Mouse (Mus musculus) kidney, embryonic 15.5 days (tissue): Measurements from ENCODE around the gene Gxylt1. TPM values are rescaled to one million over a fixed set of nuclear protein-coding genes. Genes with fewer than 3 reads are reported as not detected.

ENCODE experiments used
- ATAC-seq: fragments of 200-750 bp; cut with Nextera tagmentation; replicated peaks from 2 replicates; pipeline ENCODE4 v1.8.0; 2017; ENCODE audit warnings: moderate TSS enrichment; ENCODE audit not compliant: low FRiP score
- H3K27ac ChIP-seq: fragments of 300-500 bp; sonication (generic); 2 replicates; pipeline ENCODE4 v1.5.1; 2015; ENCODE audit warnings: mild to moderate bottlenecking, inconsistent platforms
- H3K27me3 ChIP-seq: fragments of 300-500 bp; sonication (generic); 2 replicates; pipeline ENCODE4 v1.6.1; 2015; ENCODE audit warnings: inconsistent platforms
- H3K36me3 ChIP-seq: fragments of 300-500 bp; sonication (generic); 2 replicates; pipeline ENCODE4 v1.6.1; 2015; ENCODE audit warnings: inconsistent platforms
- H3K4me1 ChIP-seq: fragments of 300-500 bp; sonication (generic); 2 replicates; pipeline ENCODE4 v1.6.1; 2015; ENCODE audit warnings: inconsistent platforms
- H3K4me2 ChIP-seq: fragments of 300-500 bp; sonication (generic); 2 replicates; pipeline ENCODE4 v1.6.1; 2015; ENCODE audit warnings: moderate library complexity, mild to moderate bottlenecking, inconsistent platforms
- H3K4me3 ChIP-seq: fragments of 300-500 bp; sonication (generic); replicated peaks from 2 replicates; pipeline ENCODE4 v1.5.1; 2015; ENCODE audit warnings: mild to moderate bottlenecking, inconsistent platforms
- H3K9ac ChIP-seq: fragments of 300-500 bp; sonication (generic); 2 replicates; pipeline ENCODE4 v1.6.1; 2015; ENCODE audit warnings: mild to moderate bottlenecking, inconsistent platforms
- H3K9me3 ChIP-seq: fragments of 300-500 bp; sonication (generic); replicated peaks from 2 replicates; pipeline ENCODE4 v1.6.1; 2016; ENCODE audit warnings: inconsistent platforms
- WGBS: fragments of 180-500 bp; shearing (Covaris S2); methylation state at CpG from one replicate; pipeline ENCODE4 v1.1.7; 2015; ENCODE audit warnings: mixed read lengths; 5-methylcytosine and 5-hydroxymethylcytosine counted together
- polyA plus RNA-seq: library from polyadenylated mRNA; unstranded; fragments of >200 nt; fragmentation: Nextera tagmentation; extraction: Ambion mirVana; gene quantifications from 2 replicates; pipeline ENCODE4 v1.2.1, GENCODE M21; 2015

Gxylt1 gene
- polyA plus RNA-seq, 1 experiment from 2014 or later = 15.9 TPM

DNA sequence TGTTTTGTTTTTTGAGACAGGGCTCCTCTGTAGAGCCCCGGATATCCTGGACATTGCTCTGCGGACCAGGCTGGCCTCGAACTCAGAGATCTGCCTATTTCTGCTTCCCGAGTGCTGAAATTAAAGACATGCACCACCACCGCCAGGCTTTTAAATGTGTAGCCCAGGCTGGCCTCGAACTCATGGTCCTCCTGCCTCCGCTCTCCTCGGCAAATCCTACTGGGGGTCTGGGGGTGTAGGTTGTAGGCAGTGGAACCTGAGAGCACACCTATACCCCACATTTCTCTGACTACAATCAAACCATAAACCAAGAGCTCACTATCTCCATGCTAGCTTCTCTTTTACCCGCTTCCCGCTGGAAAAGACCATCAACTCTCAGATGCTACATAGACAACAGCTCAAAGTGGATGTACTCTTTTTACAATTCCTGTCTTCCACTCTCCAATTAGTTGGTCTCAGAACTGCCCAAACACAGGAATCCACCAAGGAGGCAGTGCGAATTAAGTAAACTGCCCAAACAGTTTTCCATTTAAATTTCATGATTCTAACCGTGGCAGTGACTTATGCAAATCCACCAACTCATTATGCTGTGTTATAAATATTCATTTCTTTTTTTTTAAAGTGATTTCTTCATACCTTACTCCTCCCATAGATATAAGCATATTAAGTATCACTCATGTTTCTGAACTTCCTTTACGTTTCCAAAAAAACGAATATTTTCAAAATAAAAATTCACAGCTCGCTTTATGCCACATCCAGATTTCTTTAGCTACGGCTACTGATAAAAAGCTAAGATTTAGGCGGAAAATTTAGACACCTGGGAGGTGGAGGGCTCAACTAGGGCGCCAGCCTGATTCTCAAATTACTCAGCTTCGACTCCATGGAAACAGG lies 946 bp downstream of the Gxylt1 start:
- WGBS = 39% methylated on average over 19 of the region's 19 CpGs
- peak overlapping the region; percentile 68 for H3K4me2 ChIP-seq

GRCm38 (mm10) chr15:93272948-93273347 lies 2.0 kb downstream of the Gxylt1 start:
- Histone ChIP-seq H3K9me3 (no peaks in the 10 kb centered on the region), H3K27ac (no peak overlapping the region), H3K4me2 (peak overlapping the region; percentile 8; the same call in 1 of the 2 replicates), H3K9ac (no peak overlapping the region), H3K27me3 (no peaks in the 10 kb centered on the region), H3K4me3 (no peak overlapping the region), H3K4me1 (peaks cover 30% of the 10 kb centered on the region), H3K36me3 (peaks cover 5% of the 10 kb centered on the region; the same call in 1 of the 2 replicates)
- no peak for ATAC-seq
- WGBS = 84% methylated on average over 9 of the region's 9 CpGs

More for the DNA sequence above, 946 bp downstream of the Gxylt1 start:
- Histone ChIP-seq H3K36me3 (peaks cover 5% of the 10 kb centered on the region; the same call in 1 of the 2 replicates), H3K4me3 (peak overlapping the region; percentile 81), H3K9me3 (no peaks in the 10 kb centered on the region), H3K4me1 (peaks cover 30% of the 10 kb centered on the region), H3K27me3 (no peaks in the 10 kb centered on the region), H3K27ac (peak overlapping the region; percentile 93), H3K9ac (peak overlapping the region; percentile 77)
- no peak for ATAC-seq

DNA sequence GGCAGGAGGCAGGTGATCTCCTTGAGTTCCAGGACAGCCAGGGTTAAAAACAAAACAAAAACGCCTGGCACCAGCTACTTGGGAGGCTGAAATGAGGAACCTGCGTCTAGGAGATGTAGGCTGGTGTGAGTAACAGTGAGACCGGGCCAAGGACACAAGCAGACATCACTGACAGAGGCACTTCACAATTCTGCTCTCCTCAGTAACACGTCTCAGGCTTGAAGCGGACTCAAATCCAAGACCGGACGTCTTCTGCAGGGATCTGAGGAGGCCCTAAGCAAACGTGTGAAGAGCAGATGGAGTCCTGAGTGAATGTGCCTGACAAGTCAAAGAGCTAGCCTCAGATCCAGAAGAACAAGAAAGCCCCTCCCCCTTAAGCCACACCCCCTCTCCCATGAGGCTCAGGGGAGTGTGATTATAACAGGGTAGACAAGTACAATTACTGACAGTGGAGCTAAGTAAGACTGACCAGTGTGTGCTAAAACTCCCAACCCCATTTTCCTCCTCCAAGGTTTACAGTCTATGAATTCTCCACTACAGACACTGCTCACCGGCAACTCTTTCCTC lies 4.6 kb downstream of the Gxylt1 start:
- Histone ChIP-seq H3K27ac (no peak overlapping the region), H3K36me3 (peaks cover 5% of the 10 kb centered on the region; the same call in 1 of the 2 replicates), H3K4me1 (peaks cover 23% of the 10 kb centered on the region), H3K27me3 (no peaks in the 10 kb centered on the region), H3K9ac (no peak overlapping the region), H3K9me3 (no peaks in the 10 kb centered on the region), H3K4me2 (no peak overlapping the region), H3K4me3 (no peak overlapping the region)
- 78% methylated on average over 9 of the region's 9 CpGs for WGBS
- no peak for ATAC-seq

GRCm38 (mm10) chr15:93269572-93269971 lies 5.4 kb downstream of the Gxylt1 start:
- WGBS = 94% methylated on average over 7 of the region's 7 CpGs
- no peak overlapping the region for H3K4me3 ChIP-seq
- H3K9ac ChIP-seq = no peak overlapping the region
- H3K27me3 ChIP-seq = no peaks in the 10 kb centered on the region
- H3K4me2 ChIP-seq = no peak overlapping the region
- H3K36me3 ChIP-seq = peaks cover 8% of the 10 kb centered on the region
- no peak for ATAC-seq
- peaks cover 23% of the 10 kb centered on the region for H3K4me1 ChIP-seq
- H3K27ac ChIP-seq = no peak overlapping the region
- no peaks in the 10 kb centered on the region for H3K9me3 ChIP-seq

DNA sequence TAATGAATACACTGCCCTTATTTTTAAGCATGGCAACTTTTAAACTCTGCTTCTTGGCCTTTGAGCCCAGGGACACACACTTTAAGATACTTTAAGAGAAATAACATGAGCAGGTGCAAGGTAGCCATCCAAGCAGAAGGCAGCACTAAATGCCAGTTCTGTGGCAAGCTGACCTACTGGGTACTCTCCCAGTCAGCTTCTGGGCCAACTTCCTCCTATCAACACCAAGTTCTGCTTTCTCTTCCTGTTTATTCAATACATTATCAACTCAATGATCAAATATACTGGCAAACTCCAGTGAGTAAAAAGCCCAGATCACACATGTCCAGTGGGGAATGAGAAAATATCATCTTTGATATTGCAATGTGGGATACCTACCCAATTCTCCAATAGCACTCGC lies 7.0 kb downstream of the Gxylt1 start:
- no peaks in the 10 kb centered on the region for H3K27me3 ChIP-seq
- no peak overlapping the region for H3K4me2 ChIP-seq
- ATAC-seq = no peak
- no peak overlapping the region for H3K4me3 ChIP-seq
- no peaks in the 10 kb centered on the region for H3K9me3 ChIP-seq
- no peak overlapping the region for H3K27ac ChIP-seq
- peaks cover 8% of the 10 kb centered on the region for H3K36me3 ChIP-seq
- peaks cover 12% of the 10 kb centered on the region for H3K4me1 ChIP-seq
- H3K9ac ChIP-seq = no peak overlapping the region
- WGBS = 97% methylated on average over 1 of the region's 1 CpGs

DNA sequence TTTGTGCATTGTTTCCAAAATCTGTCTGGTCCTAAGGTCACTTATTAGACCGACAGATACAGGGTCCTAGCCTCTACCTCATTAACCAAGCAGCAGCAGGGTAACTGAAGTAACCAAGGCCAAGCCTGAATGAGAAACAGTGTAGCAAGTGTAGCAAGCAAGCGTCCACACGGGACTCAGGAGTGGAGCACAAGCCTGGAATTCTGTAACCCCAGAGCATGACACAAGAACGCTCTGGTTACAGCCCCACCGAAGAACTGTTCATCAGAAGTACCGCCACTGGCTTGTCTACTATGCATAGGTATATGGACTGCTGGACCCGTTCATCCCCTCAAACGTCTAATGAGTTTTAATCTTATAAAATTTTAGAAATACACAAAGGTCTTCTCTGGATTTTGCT lies 7.5 kb downstream of the Gxylt1 start:
- no peak overlapping the region for H3K4me3 ChIP-seq
- H3K9me3 ChIP-seq = no peaks in the 10 kb centered on the region
- no peak overlapping the region for H3K4me2 ChIP-seq
- no peak for ATAC-seq
- no peak overlapping the region for H3K9ac ChIP-seq
- no peak overlapping the region for H3K27ac ChIP-seq
- H3K36me3 ChIP-seq = peaks cover 8% of the 10 kb centered on the region
- 78% methylated on average over 8 of the region's 8 CpGs for WGBS
- peaks cover 7% of the 10 kb centered on the region; the same call in 1 of the 2 replicates for H3K4me1 ChIP-seq
- no peaks in the 10 kb centered on the region for H3K27me3 ChIP-seq

DNA sequence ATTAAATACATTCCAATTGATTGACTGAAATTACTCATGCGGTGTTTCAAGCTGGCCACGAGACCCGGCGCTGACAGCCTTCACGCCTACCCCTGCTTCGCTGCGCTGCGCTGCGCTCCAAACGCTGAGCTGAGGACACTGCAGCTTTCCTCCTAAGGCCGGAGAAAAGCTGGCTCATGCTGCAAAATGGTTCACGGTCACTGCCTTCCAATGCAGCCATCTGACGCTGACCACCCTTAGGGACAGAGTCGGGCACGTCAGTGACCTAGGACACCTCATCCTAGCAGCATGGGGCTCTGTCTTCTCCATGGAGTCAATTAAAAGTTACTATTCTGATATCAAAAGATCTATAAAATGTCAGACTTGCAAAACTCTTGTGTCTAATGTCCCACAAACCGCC lies 8.6 kb downstream of the Gxylt1 start:
- 77% methylated on average over 16 of the region's 16 CpGs for WGBS
- Histone ChIP-seq H3K9me3 (no peaks in the 10 kb centered on the region), H3K27me3 (no peaks in the 10 kb centered on the region), H3K4me2 (no peak overlapping the region), H3K27ac (no peak overlapping the region), H3K9ac (no peak overlapping the region), H3K36me3 (peaks cover 11% of the 10 kb centered on the region), H3K4me3 (no peak overlapping the region), H3K4me1 (peaks cover 6% of the 10 kb centered on the region; the same call in 1 of the 2 replicates)
- no peak for ATAC-seq

- 0 out of 2 replicates have a peak, but pooled peaks have one; percentile 36 for ATAC-seq
- Histone ChIP-seq H3K4me3 (no peak overlapping the region), H3K27me3 (no peaks in the 10 kb centered on the region), H3K27ac (no peak overlapping the region), H3K9ac (no peak overlapping the region), H3K4me1 (peaks cover 6% of the 10 kb centered on the region; the same call in 1 of the 2 replicates), H3K4me2 (no peak overlapping the region), H3K9me3 (no peaks in the 10 kb centered on the region), H3K36me3 (peaks cover 16% of the 10 kb centered on the region)
- WGBS = 40% methylated on average over 2 of the region's 2 CpGs
These were observed 9.3 kb downstream of the Gxylt1 start for GRCm38 (mm10) chr15:93265728-93266127.

DNA sequence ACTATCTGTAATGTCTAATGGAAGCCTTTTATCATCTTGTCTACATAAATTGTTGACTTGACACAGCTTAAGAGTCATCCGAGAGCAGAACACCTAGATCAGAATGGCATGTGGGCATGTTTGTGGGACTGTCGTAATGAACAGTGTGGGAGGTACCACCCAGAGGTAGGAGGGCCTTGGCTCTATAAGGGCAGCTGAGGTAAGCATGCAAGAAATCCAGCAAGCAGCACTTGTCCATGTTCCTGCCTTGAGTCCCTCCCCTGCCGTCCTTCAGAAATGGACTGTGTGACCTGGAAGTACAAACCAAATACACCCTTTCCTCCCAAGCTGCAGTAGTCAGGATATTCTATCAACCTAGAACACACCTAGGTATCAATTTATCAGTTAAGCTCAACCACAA lies 9.7 kb downstream of the Gxylt1 start:
- Histone ChIP-seq H3K4me1 (peaks cover 6% of the 10 kb centered on the region; the same call in 1 of the 2 replicates), H3K27me3 (no peaks in the 10 kb centered on the region), H3K4me3 (no peak overlapping the region), H3K9me3 (no peaks in the 10 kb centered on the region), H3K36me3 (peaks cover 16% of the 10 kb centered on the region), H3K4me2 (no peak overlapping the region), H3K27ac (no peak overlapping the region), H3K9ac (no peak overlapping the region)
- ATAC-seq = no peak
- 67% methylated on average over 3 of the region's 3 CpGs for WGBS

DNA sequence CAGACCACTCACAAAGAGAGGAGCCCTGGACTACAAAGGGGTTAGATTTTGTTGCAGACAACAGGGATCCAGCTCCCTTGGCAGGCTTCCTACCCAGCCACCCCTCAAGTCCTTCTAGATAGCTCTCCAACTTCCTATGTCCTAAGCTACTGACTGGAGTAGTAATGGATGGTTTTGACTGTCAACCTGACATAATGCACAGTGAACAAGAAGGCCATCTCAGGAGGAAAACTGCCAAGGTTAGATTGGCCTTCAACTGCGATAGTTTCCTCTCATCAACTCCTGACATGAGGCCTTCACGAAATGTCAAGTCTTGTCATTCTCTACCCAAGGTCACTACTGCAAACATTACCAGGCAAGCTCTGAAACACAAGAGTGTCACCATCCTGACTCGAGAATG lies 10.8 kb downstream of the Gxylt1 start:
- Histone ChIP-seq H3K36me3 (peaks cover 11% of the 10 kb centered on the region), H3K4me2 (no peak overlapping the region), H3K9ac (no peak overlapping the region), H3K27me3 (no peaks in the 10 kb centered on the region), H3K27ac (no peak overlapping the region), H3K9me3 (no peaks in the 10 kb centered on the region), H3K4me1 (peaks cover 6% of the 10 kb centered on the region; the same call in 1 of the 2 replicates), H3K4me3 (no peak overlapping the region)
- 92% methylated on average over 3 of the region's 3 CpGs for WGBS
- no peak for ATAC-seq

DNA sequence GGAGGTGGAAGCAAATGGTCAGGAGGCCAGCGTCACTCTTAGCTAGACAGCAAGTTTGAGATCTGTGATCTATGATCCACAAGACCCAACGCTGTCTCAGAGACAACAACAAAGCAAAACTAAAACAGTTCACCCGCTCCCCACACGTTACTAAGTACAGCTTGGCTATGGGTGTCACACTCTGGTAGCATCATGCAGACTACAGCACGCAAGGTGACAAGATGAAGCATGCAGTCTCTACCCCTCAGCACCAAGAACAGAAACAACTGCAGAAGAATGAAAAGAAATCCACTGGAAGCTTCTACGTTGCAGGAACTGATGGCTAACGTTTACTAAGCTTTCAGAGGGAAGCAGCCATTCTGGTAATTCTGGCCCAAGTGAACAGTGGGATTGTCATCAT lies 11.4 kb downstream of the Gxylt1 start:
- H3K4me2 ChIP-seq = no peak overlapping the region
- no peak overlapping the region for H3K9ac ChIP-seq
- peaks cover 16% of the 10 kb centered on the region for H3K36me3 ChIP-seq
- peaks cover 6% of the 10 kb centered on the region; the same call in 1 of the 2 replicates for H3K4me1 ChIP-seq
- no peaks in the 10 kb centered on the region for H3K27me3 ChIP-seq
- no peak overlapping the region for H3K4me3 ChIP-seq
- H3K27ac ChIP-seq = no peak overlapping the region
- 72% methylated on average over 7 of the region's 7 CpGs for WGBS
- H3K9me3 ChIP-seq = no peaks in the 10 kb centered on the region
- no peak for ATAC-seq

DNA sequence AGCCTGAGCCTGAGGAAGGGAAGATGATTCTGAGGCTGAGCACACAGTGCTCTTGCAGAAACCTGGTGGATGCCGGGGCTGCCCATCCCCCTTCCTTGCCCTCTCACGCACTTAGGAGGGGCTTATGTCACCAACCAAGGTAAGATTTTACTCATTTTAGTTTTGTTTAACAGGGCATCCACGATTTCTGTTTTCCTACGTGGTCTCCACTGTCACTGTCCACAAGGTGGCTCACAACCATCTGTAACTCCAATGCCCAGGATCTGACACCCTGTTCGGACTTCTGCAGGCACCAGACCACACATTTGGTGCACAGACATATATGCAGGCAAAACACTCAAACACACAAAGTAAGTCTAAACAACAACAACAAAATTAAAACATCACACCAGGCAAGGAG lies 12.2 kb downstream of the Gxylt1 start:
- Histone ChIP-seq H3K4me2 (no peak overlapping the region), H3K27me3 (no peaks in the 10 kb centered on the region), H3K36me3 (peaks cover 23% of the 10 kb centered on the region), H3K4me1 (peaks cover 6% of the 10 kb centered on the region; the same call in 1 of the 2 replicates), H3K4me3 (no peak overlapping the region), H3K9me3 (no peaks in the 10 kb centered on the region), H3K9ac (no peak overlapping the region), H3K27ac (no peak overlapping the region)
- ATAC-seq = no peak
- 59% methylated on average over 5 of the region's 5 CpGs for WGBS
